Mouse (Mus musculus) macrophage (primary cell): ENCODE results near the gene Pus1. TPM values are rescaled to one million over a fixed set of nuclear protein-coding genes. Genes with fewer than 3 reads are reported as not detected.

ENCODE experiments used
- H3K27ac ChIP-seq: fragments of 350-480 bp; formaldehyde crosslinking; 2 replicates; pipeline ENCODE4 v1.9.0; 2021
- H3K36me3 ChIP-seq: fragments of 350-480 bp; formaldehyde crosslinking; 2 replicates; pipeline ENCODE4 v1.9.0; 2021; ENCODE audit errors: inconsistent target
- H3K4me3 ChIP-seq: fragments of 350-480 bp; formaldehyde crosslinking; 2 replicates; pipeline ENCODE4 v1.9.0; 2021; ENCODE audit errors: inconsistent target
- H3K79me2 ChIP-seq: fragments of 350-480 bp; formaldehyde crosslinking; 2 replicates; pipeline ENCODE4 v1.9.0; 2021; ENCODE audit errors: inconsistent target
- WGBS: methylation state at CpG from one replicate; pipeline ENCODE4 v1.1.7; 2026; ENCODE audit warnings: inconsistent platforms; ENCODE audit not compliant: missing documents; 5-methylcytosine and 5-hydroxymethylcytosine counted together
- polyA plus RNA-seq: library from polyadenylated mRNA; stranded (reverse); fragments of 250-400 nt; gene quantifications from 3 replicates; pipeline ENCODE4 v1.2.4, GENCODE M21; 2018; ENCODE audit warnings: inconsistent platforms
- total RNA-seq, 78 experiments: library from RNA; depleted of rRNA; stranded (reverse); fragments of 250-400 nt; gene quantifications; 1 replicate in 9 of 78; 2 replicates in 24 of 78; 3 replicates in 43 of 78; 4 replicates in 2 of 78; pipeline ENCODE4 v1.2.4; 2018; ENCODE audit warnings: inconsistent platforms in 56 of 78

Pus1 gene
- total RNA-seq (2018; cell fraction: chromatin; rRNA removed) = 10 to 100 TPM in 25 of 26 experiments, 1 to 10 TPM in 1; 9.2 to 29.5 (median 19.7) TPM
- 10 to 100 TPM; 12.5 to 21.4 (median 17.6) TPM for total RNA-seq (2018; cell fraction: cytosol; rRNA removed)
- 10 to 100 TPM in 25 of 26 experiments, 1 to 10 TPM in 1; 8.9 to 39.1 (median 18.0) TPM for total RNA-seq (2018; cell fraction: nucleus; rRNA removed)
- polyA plus RNA-seq = 14.8 to 27.1 TPM (median 18.1 TPM) in 3 replicates

- Histone ChIP-seq H3K79me2 (peaks cover 43% of the 10 kb centered on the region), H3K36me3 (peaks cover 14% of the 10 kb centered on the region), H3K4me3 (peak within 1 kb of the TSS; percentile 75), H3K27ac (0 out of 2 replicates have a peak within 1 kb of the TSS, but pooled peaks have one; percentile 27)
- under 1% methylated on average over 53 of the region's 57 CpGs for WGBS
Observed at GRCm38 (mm10) chr5:110779998-110780760, at the start of gene Pus1. Pus1 (minus strand) TSS chr5:110780659.

- Histone ChIP-seq H3K4me3 (no peak overlapping the region), H3K36me3 (peaks cover 42% of the 10 kb centered on the region), H3K27ac (no peak overlapping the region), H3K79me2 (no peaks in the 10 kb centered on the region)
- WGBS = 78% methylated on average over 5 of the region's 5 CpGs
Observed at GRCm38 (mm10) chr5:110827576-110827975, 47.1 kb upstream of the Pus1 start.

GRCm38 (mm10) chr5:110826781-110827495, 46.5 kb upstream of the Pus1 start:
- 87% methylated on average over 8 of the region's 8 CpGs for WGBS
- Histone ChIP-seq H3K4me3 (no peak overlapping the region), H3K36me3 (peaks cover 36% of the 10 kb centered on the region), H3K79me2 (no peaks in the 10 kb centered on the region), H3K27ac (no peak overlapping the region)

- 89% methylated on average over 4 of the region's 4 CpGs for WGBS
- H3K36me3 ChIP-seq = peaks cover 20% of the 10 kb centered on the region
- H3K27ac ChIP-seq = no peak overlapping the region
- no peaks in the 10 kb centered on the region for H3K79me2 ChIP-seq
- no peak overlapping the region for H3K4me3 ChIP-seq
Observed at GRCm38 (mm10) chr5:110824421-110824820, 44.0 kb upstream of the Pus1 start.

- peak within 1 kb of the TSS; percentile 58 for H3K4me3 ChIP-seq
- WGBS = under 1% methylated on average over 79 of the region's 80 CpGs
- peaks cover 14% of the 10 kb centered on the region; the same call in 1 of the 2 replicates for H3K36me3 ChIP-seq
Observed at GRCm38 (mm10) chr5:110809667-110810325, 29.3 kb upstream of the Pus1 start, which contains the start of gene Ulk1. Ulk1 (minus strand) TSS chr5:110810097.

GRCm38 (mm10) chr5:110808821-110809666, 28.6 kb upstream of the Pus1 start:
- peak overlapping the region; percentile 78 for H3K27ac ChIP-seq
- H3K4me3 ChIP-seq = peak overlapping the region; percentile 58
- WGBS = 3% methylated on average over 27 of the region's 27 CpGs
- peaks cover 33% of the 10 kb centered on the region; the same call in 1 of the 2 replicates for H3K79me2 ChIP-seq
- peaks cover 19% of the 10 kb centered on the region; the same call in 1 of the 2 replicates for H3K36me3 ChIP-seq

More at GRCm38 (mm10) chr5:110809667-110810325, 29.3 kb upstream of the Pus1 start, which contains the start of gene Ulk1:
- H3K27ac ChIP-seq = no peak within 1 kb of the TSS
- peaks cover 33% of the 10 kb centered on the region; the same call in 1 of the 2 replicates for H3K79me2 ChIP-seq

GRCm38 (mm10) chr5:110808061-110808631, 27.7 kb upstream of the Pus1 start:
- Histone ChIP-seq H3K4me3 (peak overlapping the region; percentile 58), H3K27ac (peak overlapping the region; percentile 78), H3K36me3 (peaks cover 19% of the 10 kb centered on the region; the same call in 1 of the 2 replicates), H3K79me2 (peaks cover 37% of the 10 kb centered on the region; the same call in 1 of the 2 replicates)
- 0% methylated on average over 14 of the region's 14 CpGs for WGBS

GRCm38 (mm10) chr5:110807453-110807852, 27.0 kb upstream of the Pus1 start:
- 87% methylated on average over 4 of the region's 4 CpGs for WGBS
- Histone ChIP-seq H3K36me3 (peaks cover 19% of the 10 kb centered on the region; the same call in 1 of the 2 replicates), H3K4me3 (peak overlapping the region; percentile 58; the same call in 1 of the 2 replicates), H3K27ac (peak overlapping the region; percentile 78), H3K79me2 (peaks cover 44% of the 10 kb centered on the region; the same call in 1 of the 2 replicates)

- peaks cover 19% of the 10 kb centered on the region; the same call in 1 of the 2 replicates for H3K36me3 ChIP-seq
- WGBS = 100% methylated on average over 1 of the region's 1 CpGs
- no peak overlapping the region for H3K4me3 ChIP-seq
- no peak overlapping the region for H3K27ac ChIP-seq
- peaks cover 47% of the 10 kb centered on the region; the same call in 1 of the 2 replicates for H3K79me2 ChIP-seq
Observed at GRCm38 (mm10) chr5:110806676-110807075, 26.2 kb upstream of the Pus1 start.

- Histone ChIP-seq H3K4me3 (no peak overlapping the region), H3K36me3 (peaks cover 19% of the 10 kb centered on the region; the same call in 1 of the 2 replicates), H3K79me2 (peaks cover 47% of the 10 kb centered on the region; the same call in 1 of the 2 replicates), H3K27ac (no peak overlapping the region)
- WGBS = 95% methylated on average over 4 of the region's 4 CpGs
Observed at GRCm38 (mm10) chr5:110806154-110806553, 25.7 kb upstream of the Pus1 start.

- no peak overlapping the region for H3K27ac ChIP-seq
- H3K4me3 ChIP-seq = no peak overlapping the region
- peaks cover 25% of the 10 kb centered on the region for H3K36me3 ChIP-seq
- H3K79me2 ChIP-seq = peaks cover 45% of the 10 kb centered on the region; the same call in 1 of the 2 replicates
- 94% methylated on average over 7 of the region's 7 CpGs for WGBS
Observed at GRCm38 (mm10) chr5:110804012-110804743, 23.7 kb upstream of the Pus1 start.

- Histone ChIP-seq H3K27ac (no peak overlapping the region), H3K36me3 (peaks cover 39% of the 10 kb centered on the region)
Observed at GRCm38 (mm10) chr5:110802809-110803208, 22.4 kb upstream of the Pus1 start.

More at GRCm38 (mm10) chr5:110802809-110803208, 22.4 kb upstream of the Pus1 start:
- H3K79me2 ChIP-seq = peaks cover 39% of the 10 kb centered on the region; the same call in 1 of the 2 replicates
- H3K4me3 ChIP-seq = no peak overlapping the region
